Mouse (Mus musculus) MEL (cell line): ENCODE measurements around the gene Myd88.

ENCODE experiments used
- CHD1 ChIP-seq: IDR thresholded peaks from 2 replicates; pipeline ENCODE4 v1.6.1; 2012; ENCODE audit warnings: low read depth, mild to moderate bottlenecking, inconsistent platforms, low read length, improper control_type of control experiment
- CTCF ChIP-seq, 3 experiments: IDR thresholded peaks in 2 of 3; conservative IDR thresholded peaks in 1 of 3; 2 replicates each; pipeline ENCODE4 v1.5.1; 2011 to 2012; ENCODE audit warnings: low read length in 3 of 3, low read depth in 2 of 3, mild to moderate bottlenecking in 2 of 3, improper control_type of control experiment in 1 of 3, inconsistent platforms in 1 of 3, mixed read lengths in 1 of 3, moderate library complexity in 1 of 3; ENCODE audit not compliant: control insufficient read depth in 1 of 3, insufficient read depth in 1 of 3, poor library complexity in 1 of 3, severe bottlenecking in 1 of 3
- E2F4 ChIP-seq: IDR thresholded peaks from 2 replicates; pipeline ENCODE4 v1.6.1; 2011; ENCODE audit warnings: low read depth, low read length, improper control_type of control experiment, borderline replicate concordance
- EP300 ChIP-seq, 2 experiments: IDR thresholded peaks; 2 replicates each; pipeline ENCODE4 v1.6.1; 2011; ENCODE audit warnings: improper control_type of control experiment in 2 of 2, low read length in 2 of 2, low read depth in 1 of 2, mild to moderate bottlenecking in 1 of 2
- HCFC1 ChIP-seq: IDR thresholded peaks from 2 replicates; pipeline ENCODE4 v1.6.1; 2012; ENCODE audit warnings: low read depth, mild to moderate bottlenecking, inconsistent platforms, low read length, improper control_type of control experiment, moderate library complexity
- KAT2A ChIP-seq: conservative IDR thresholded peaks from 2 replicates; pipeline ENCODE4 v1.6.1; 2012; ENCODE audit warnings: low read depth, low read length, improper control_type of control experiment, inconsistent platforms
- POLR2A ChIP-seq, 2 experiments: IDR thresholded peaks; 2 replicates each; pipeline ENCODE4 v1.6.1; 2011 to 2012; ENCODE audit warnings: low read length in 2 of 2, mild to moderate bottlenecking in 2 of 2, control low read depth in 1 of 2, improper control_type of control experiment in 1 of 2, low read depth in 1 of 2, moderate library complexity in 1 of 2; ENCODE audit not compliant: control insufficient read depth in 1 of 2, insufficient read depth in 1 of 2, poor library complexity in 1 of 2
- POLR2AphosphoS2 ChIP-seq: IDR thresholded peaks from 2 replicates; pipeline ENCODE4 v1.6.1; 2011; ENCODE audit warnings: low read length, improper control_type of control experiment
- SMC3 ChIP-seq: IDR thresholded peaks from 2 replicates; pipeline ENCODE4 v1.6.1; 2011; ENCODE audit warnings: low read depth, low read length, improper control_type of control experiment
- TBP ChIP-seq: IDR thresholded peaks from 2 replicates; pipeline ENCODE4 v1.8.0; 2011; ENCODE audit warnings: low read depth, low read length, improper control_type of control experiment
- UBTF ChIP-seq: IDR thresholded peaks from 2 replicates; pipeline ENCODE4 v1.6.1; 2012; ENCODE audit warnings: low read depth, mild to moderate bottlenecking, inconsistent platforms, low read length, improper control_type of control experiment, moderate library complexity, borderline replicate concordance; ENCODE audit not compliant: insufficient read depth
- ZKSCAN1 ChIP-seq: IDR thresholded peaks from 2 replicates; pipeline ENCODE4 v1.6.1; 2012; ENCODE audit warnings: low read depth, mild to moderate bottlenecking, inconsistent platforms, low read length, improper control_type of control experiment, moderate library complexity

GRCm38 (mm10) chr9:119335571-119335970 lies 5.6 kb downstream of the Myd88 start:
- TF ChIP-seq CTCF (IDR thresholded peaks at IDR 0.05 in 2 of 3, conservative IDR thresholded peaks at IDR 0.05 in 1 of 3; ENCODE audit: control insufficient read depth in 1 of 3, insufficient read depth in 1 of 3, low read depth in 2 of 3, low read length in 3 of 3, poor library complexity in 1 of 3, severe bottlenecking in 1 of 3) (no peak), POLR2A (IDR thresholded peaks at IDR 0.05; ENCODE audit: control insufficient read depth in 1 of 2, insufficient read depth in 1 of 2, low read depth in 1 of 2, low read length in 2 of 2, poor library complexity in 1 of 2) (no peak), KAT2A (no peak), EP300 (IDR thresholded peaks at IDR 0.05; ENCODE audit: low read depth in 1 of 2, low read length in 2 of 2) (no peak), E2F4 (no peak), TBP (no peak), CHD1 (no peak), HCFC1 (no peak), POLR2AphosphoS2 (no peak), UBTF (no peak), ZKSCAN1 (no peak), SMC3 (no peak)
